Mouse (Mus musculus): Measurements from ENCODE around the gene Ccnb2.

GRCm38 (mm10) chr9:70365915-70366314 is 55.4 kb downstream of the Ccnb2 start:
- TF ChIP-seq CTCF (IDR thresholded peaks at IDR 0.05) (no peak), EP300 (IDR thresholded peaks at IDR 0.05) (no peak)
